Mouse (Mus musculus): ENCODE data around the gene Endod1. TPM values are rescaled to one million over a fixed set of nuclear protein-coding genes. Genes with fewer than 3 reads are reported as not detected.

Gene Endod1
- polyA plus RNA-seq, 1 experiment from 2014 or later, result 6.7 TPM

DNA sequence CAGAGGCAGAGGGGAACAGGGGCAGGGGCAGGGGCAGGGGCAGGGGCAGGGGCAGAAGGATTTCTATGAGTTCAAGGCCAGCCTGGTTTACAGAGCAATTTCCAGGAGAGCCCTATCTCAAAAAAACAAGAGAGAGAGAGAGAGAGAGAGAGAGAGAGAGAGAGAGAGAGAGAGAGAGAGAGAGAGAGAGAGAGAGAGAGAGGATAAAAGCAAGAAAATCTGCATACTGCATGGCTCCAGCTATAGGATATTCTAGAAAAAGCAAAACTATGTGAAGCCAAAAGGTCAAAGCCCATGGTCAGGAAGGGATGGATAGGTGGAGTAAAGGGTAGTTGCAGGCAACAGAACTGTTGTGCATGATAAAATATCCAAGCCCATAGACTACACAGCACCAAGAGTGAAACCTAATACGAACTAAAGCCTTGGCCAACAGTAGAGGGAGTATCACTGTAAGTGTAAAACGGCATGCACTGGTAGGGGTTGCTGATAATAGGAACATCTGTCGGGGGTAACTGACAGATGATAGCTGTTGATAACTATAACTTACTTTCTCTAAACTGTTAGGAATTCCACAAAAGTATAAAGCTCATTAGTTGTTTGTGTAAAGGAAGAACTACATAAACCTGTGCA, 15.6 kb upstream of the Endod1 start:
- no peak overlapping the region for H3K27ac ChIP-seq (ENCODE audit: low read depth, low read length)
- 89% methylated on average over 3 of the region's 3 CpGs for WGBS
- H3K4me1 ChIP-seq (replicated peaks; ENCODE audit: control insufficient read depth, insufficient read depth, low read length), result no peaks in the 10 kb centered on the region
- no peaks in the 10 kb centered on the region for H3K27me3 ChIP-seq (ENCODE audit: control insufficient read depth, insufficient read depth, low read length)
- H3K36me3 ChIP-seq (ENCODE audit: control insufficient read depth, insufficient read depth, low read length), result no peaks in the 10 kb centered on the region
- H3K9me3 ChIP-seq (ENCODE audit: control insufficient read depth, low read length), result no peaks in the 10 kb centered on the region
- ATAC-seq (replicated peaks; ENCODE audit: low FRiP score) (no peak), DNase-seq (ENCODE audit: low spot score) (no peak)
- no peak overlapping the region for H3K4me3 ChIP-seq (ENCODE audit: low read depth, low read length)
- no peak overlapping the region for H3K9ac ChIP-seq (ENCODE audit: low read length)
- no peak overlapping the region for H3K4me2 ChIP-seq (ENCODE audit: low read depth, low read length, severe bottlenecking)

DNA sequence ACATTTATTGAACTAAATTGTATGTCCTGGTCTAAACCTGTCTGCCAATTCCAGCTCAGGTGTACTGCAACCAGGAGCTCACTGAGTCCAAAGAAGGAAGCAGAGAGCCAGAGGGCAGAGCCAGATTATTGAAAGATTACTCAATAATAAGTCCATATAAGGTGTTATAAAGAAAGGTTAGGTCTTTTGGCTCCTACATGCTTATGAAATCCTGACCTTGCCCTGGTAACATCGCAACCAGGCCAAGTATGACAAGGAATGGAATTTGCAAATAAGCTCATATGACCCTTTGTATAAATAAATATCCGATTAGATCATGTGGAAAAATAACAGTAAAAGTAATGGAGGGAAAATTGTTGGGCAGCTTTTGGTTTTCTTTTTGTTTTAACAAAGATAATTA, 14.8 kb upstream of the Endod1 start:
- H3K4me2 ChIP-seq (ENCODE audit: low read depth, low read length, severe bottlenecking), result no peak overlapping the region
- DNase-seq (ENCODE audit: low spot score) (no peak), ATAC-seq (replicated peaks; ENCODE audit: low FRiP score) (no peak)
- H3K4me3 ChIP-seq (ENCODE audit: low read depth, low read length), result no peak overlapping the region
- whole genome bisulfite sequencing, result 81% methylated on average over 2 of the region's 2 CpGs
- no peak overlapping the region for H3K27ac ChIP-seq (ENCODE audit: low read depth, low read length)
- no peak overlapping the region for H3K9ac ChIP-seq (ENCODE audit: low read length)
- H3K9me3 ChIP-seq (ENCODE audit: control insufficient read depth, low read length), result no peaks in the 10 kb centered on the region
- no peaks in the 10 kb centered on the region for H3K4me1 ChIP-seq (replicated peaks; ENCODE audit: control insufficient read depth, insufficient read depth, low read length)
- H3K36me3 ChIP-seq (ENCODE audit: control insufficient read depth, insufficient read depth, low read length), result no peaks in the 10 kb centered on the region
- H3K27me3 ChIP-seq (ENCODE audit: control insufficient read depth, insufficient read depth, low read length), result no peaks in the 10 kb centered on the region

DNA sequence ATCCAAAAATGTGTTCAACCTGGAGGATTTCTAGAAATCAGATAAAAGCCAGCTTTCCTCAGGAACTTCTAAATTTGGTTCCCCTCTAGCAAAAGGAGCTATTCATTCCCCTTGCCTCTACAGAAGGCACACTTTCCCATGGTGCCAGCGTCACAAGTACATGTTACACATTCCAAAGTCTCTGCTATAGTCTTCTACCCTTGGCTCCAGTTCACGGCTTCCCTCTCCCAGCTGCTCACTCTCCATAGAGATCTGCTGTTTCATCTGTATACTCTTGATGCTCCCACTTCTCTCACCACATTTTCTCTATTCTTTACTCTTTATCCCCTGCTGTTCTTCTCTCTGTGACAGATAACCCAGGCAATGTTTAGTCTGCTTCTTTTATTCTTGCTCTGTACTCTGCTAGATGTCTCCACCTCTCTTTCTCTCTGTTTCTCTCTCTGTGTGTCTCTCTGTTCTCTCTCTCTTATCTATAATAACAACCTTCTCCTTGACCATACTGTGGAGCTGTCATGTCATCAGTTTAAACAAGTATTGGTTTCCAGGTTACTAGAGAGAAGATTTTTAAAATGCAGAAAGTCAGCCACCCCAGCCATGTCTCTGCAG, 13.8 kb upstream of the Endod1 start:
- H3K27me3 ChIP-seq (ENCODE audit: control insufficient read depth, insufficient read depth, low read length), result no peaks in the 10 kb centered on the region
- H3K4me1 ChIP-seq (replicated peaks; ENCODE audit: control insufficient read depth, insufficient read depth, low read length), result no peaks in the 10 kb centered on the region
- H3K4me3 ChIP-seq (ENCODE audit: low read depth, low read length), result no peak overlapping the region
- H3K9ac ChIP-seq (ENCODE audit: low read length), result no peak overlapping the region
- ATAC-seq (replicated peaks; ENCODE audit: low FRiP score), result no peak
- no peaks in the 10 kb centered on the region for H3K9me3 ChIP-seq (ENCODE audit: control insufficient read depth, low read length)
- no peaks in the 10 kb centered on the region for H3K36me3 ChIP-seq (ENCODE audit: control insufficient read depth, insufficient read depth, low read length)
- H3K4me2 ChIP-seq (ENCODE audit: low read depth, low read length, severe bottlenecking), result no peak overlapping the region
- no peak overlapping the region for H3K27ac ChIP-seq (ENCODE audit: low read depth, low read length)
- no peak for DNase-seq (ENCODE audit: low spot score)
- 53% methylated on average over 2 of the region's 2 CpGs for WGBS

DNA sequence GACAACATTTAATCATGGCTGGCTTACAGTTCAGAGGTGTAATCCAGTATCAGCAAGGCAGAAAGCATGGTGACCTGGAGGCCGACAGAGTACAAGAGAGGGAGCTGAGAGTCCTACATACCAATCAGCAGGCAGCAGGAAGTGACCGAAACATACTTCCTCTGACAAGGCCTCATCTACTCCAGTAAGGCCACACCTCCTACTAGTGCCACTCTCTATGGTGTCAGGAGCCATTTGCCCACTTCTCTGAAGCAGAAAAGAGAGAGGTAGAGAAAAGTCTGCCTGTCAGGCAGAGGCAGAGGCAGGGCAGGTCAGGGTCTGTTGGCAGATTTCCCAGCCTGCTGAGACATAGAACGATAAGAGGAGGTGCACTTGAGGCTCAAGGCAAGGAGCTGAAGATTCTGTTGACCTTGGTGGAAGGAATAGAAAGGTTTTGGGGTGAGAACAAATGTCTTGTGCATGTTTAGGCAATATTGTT, 10.6 kb upstream of the Endod1 start:
- no peak overlapping the region for H3K4me3 ChIP-seq (ENCODE audit: low read depth, low read length)
- no peak overlapping the region for H3K9ac ChIP-seq (ENCODE audit: low read length)
- no peaks in the 10 kb centered on the region for H3K36me3 ChIP-seq (ENCODE audit: control insufficient read depth, insufficient read depth, low read length)
- no peaks in the 10 kb centered on the region for H3K9me3 ChIP-seq (ENCODE audit: control insufficient read depth, low read length)
- no peak overlapping the region for H3K27ac ChIP-seq (ENCODE audit: low read depth, low read length)
- H3K27me3 ChIP-seq (ENCODE audit: control insufficient read depth, insufficient read depth, low read length), result no peaks in the 10 kb centered on the region
- DNase-seq (ENCODE audit: low spot score) (no peak), ATAC-seq (replicated peaks; ENCODE audit: low FRiP score) (no peak)
- no peaks in the 10 kb centered on the region for H3K4me1 ChIP-seq (replicated peaks; ENCODE audit: control insufficient read depth, insufficient read depth, low read length)
- H3K4me2 ChIP-seq (ENCODE audit: low read depth, low read length, severe bottlenecking), result no peak overlapping the region
- WGBS, result 86% methylated on average over 3 of the region's 3 CpGs

DNA sequence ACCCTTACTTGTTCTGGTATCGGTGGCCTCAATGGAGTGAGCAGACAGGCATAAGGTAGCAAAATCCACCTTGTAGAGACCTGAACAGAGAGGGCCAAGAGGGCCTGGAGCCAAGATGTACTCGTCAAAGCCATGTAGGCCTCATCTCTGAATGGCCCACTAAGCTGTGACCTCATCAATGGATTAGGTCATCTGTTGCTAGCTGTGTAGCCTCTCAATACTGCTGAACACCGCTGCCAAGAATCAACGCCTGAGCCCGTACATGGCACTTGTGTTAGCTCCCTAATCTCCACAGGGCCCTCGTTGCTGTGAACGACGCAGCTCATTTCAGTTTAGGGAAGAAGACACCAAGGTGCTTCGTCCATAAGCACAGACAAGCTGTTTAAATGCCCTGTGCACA, 10.0 kb upstream of the Endod1 start:
- no peak overlapping the region for H3K4me3 ChIP-seq (ENCODE audit: low read depth, low read length)
- H3K9ac ChIP-seq (ENCODE audit: low read length), result no peak overlapping the region
- no peaks in the 10 kb centered on the region for H3K27me3 ChIP-seq (ENCODE audit: control insufficient read depth, insufficient read depth, low read length)
- H3K4me2 ChIP-seq (ENCODE audit: low read depth, low read length, severe bottlenecking), result no peak overlapping the region
- ATAC-seq (replicated peaks; ENCODE audit: low FRiP score) (no peak), DNase-seq (ENCODE audit: low spot score) (no peak)
- no peaks in the 10 kb centered on the region for H3K9me3 ChIP-seq (ENCODE audit: control insufficient read depth, low read length)
- H3K27ac ChIP-seq (ENCODE audit: low read depth, low read length), result no peak overlapping the region
- WGBS, result 86% methylated on average over 9 of the region's 9 CpGs
- no peaks in the 10 kb centered on the region for H3K4me1 ChIP-seq (replicated peaks; ENCODE audit: control insufficient read depth, insufficient read depth, low read length)
- H3K36me3 ChIP-seq (ENCODE audit: control insufficient read depth, insufficient read depth, low read length), result no peaks in the 10 kb centered on the region

DNA sequence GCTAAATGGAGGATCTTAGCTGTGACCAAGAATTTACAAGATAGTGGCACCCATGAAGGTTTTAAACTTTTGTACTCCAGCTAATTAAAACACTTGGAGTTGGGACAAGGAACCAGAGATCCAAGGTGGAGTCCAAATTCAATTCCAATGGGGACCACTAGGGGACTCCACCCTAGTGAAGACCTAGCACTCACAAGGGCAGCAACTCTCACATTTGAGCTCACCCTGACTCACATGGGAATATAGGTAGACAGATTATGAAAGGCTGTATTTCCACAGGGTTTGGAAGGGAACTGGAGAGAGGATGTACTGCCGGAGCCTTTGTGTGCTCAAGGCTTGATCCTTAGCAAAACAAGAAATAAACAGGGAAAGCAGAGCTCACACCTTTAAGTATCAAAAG, 9.0 kb upstream of the Endod1 start:
- H3K27me3 ChIP-seq (ENCODE audit: control insufficient read depth, insufficient read depth, low read length), result no peaks in the 10 kb centered on the region
- DNase-seq (ENCODE audit: low spot score) (no peak), ATAC-seq (replicated peaks; ENCODE audit: low FRiP score) (no peak)
- H3K9ac ChIP-seq (ENCODE audit: low read length), result no peak overlapping the region
- H3K27ac ChIP-seq (ENCODE audit: low read depth, low read length), result no peak overlapping the region
- no peaks in the 10 kb centered on the region for H3K4me1 ChIP-seq (replicated peaks; ENCODE audit: control insufficient read depth, insufficient read depth, low read length)
- 97% methylated on average over 1 of the region's 1 CpGs for WGBS
- H3K4me3 ChIP-seq (ENCODE audit: low read depth, low read length), result no peak overlapping the region
- H3K9me3 ChIP-seq (ENCODE audit: control insufficient read depth, low read length), result no peaks in the 10 kb centered on the region
- H3K36me3 ChIP-seq (ENCODE audit: control insufficient read depth, insufficient read depth, low read length), result no peaks in the 10 kb centered on the region
- no peak overlapping the region for H3K4me2 ChIP-seq (ENCODE audit: low read depth, low read length, severe bottlenecking)

DNA sequence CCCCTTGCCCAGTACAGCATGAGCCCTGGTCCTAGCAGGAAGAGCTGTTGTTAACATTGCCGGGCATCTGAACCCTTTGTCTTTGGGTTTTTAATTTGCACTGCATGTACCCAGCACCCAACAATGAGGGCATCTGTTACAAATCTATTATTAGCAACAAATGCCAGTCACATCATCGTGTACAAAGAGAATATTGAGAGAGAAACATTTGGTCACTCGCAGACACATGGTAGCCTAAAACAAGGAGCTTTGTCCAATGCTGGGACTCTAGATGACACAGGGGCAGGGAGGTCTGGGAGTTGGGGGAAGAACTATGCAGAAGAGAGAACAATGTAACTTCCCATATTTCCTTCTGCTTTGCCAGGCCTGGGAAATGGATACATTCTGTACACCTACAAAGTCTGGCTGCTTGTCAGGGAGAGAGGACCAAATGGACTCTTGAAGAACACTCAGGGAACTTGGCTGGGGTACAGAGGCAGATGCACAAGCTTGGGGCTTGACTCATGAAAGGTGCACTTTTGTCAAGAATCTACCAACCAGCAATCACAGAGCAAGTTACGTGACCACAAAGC, 7.8 kb upstream of the Endod1 start:
- no peak overlapping the region for H3K9ac ChIP-seq (ENCODE audit: low read length)
- no peak overlapping the region for H3K4me2 ChIP-seq (ENCODE audit: low read depth, low read length, severe bottlenecking)
- no peak for DNase-seq (ENCODE audit: low spot score)
- H3K4me3 ChIP-seq (ENCODE audit: low read depth, low read length), result no peak overlapping the region
- no peak overlapping the region for H3K27ac ChIP-seq (ENCODE audit: low read depth, low read length)
- ATAC-seq (replicated peaks; ENCODE audit: low FRiP score), result no peak
- 82% methylated on average over 4 of the region's 4 CpGs for WGBS
- no peaks in the 10 kb centered on the region for H3K9me3 ChIP-seq (ENCODE audit: control insufficient read depth, low read length)
- H3K4me1 ChIP-seq (replicated peaks; ENCODE audit: control insufficient read depth, insufficient read depth, low read length), result no peaks in the 10 kb centered on the region
- no peaks in the 10 kb centered on the region for H3K36me3 ChIP-seq (ENCODE audit: control insufficient read depth, insufficient read depth, low read length)
- no peaks in the 10 kb centered on the region for H3K27me3 ChIP-seq (ENCODE audit: control insufficient read depth, insufficient read depth, low read length)

DNA sequence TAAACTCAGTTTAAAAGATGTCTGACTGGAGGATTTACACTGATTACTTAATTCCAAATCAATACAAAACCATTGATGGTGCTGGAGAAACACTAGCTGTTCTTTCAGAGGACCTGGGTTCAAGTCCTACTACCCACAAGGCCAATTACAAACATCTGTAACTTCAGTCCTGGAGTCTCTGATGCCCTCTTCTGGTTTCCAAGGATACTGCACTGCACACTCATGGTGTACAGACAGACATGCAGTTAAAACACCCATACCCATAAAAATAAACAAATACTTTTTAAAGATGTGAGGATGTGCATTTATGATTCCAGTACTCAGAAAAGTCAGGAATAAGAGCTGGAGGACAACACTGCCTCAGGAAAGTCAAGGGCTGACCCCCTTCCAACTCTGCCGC, 6.7 kb upstream of the Endod1 start:
- H3K36me3 ChIP-seq (ENCODE audit: control insufficient read depth, insufficient read depth, low read length), result no peaks in the 10 kb centered on the region
- H3K27ac ChIP-seq (ENCODE audit: low read depth, low read length), result no peak overlapping the region
- H3K4me3 ChIP-seq (ENCODE audit: low read depth, low read length), result no peak overlapping the region
- H3K9ac ChIP-seq (ENCODE audit: low read length), result no peak overlapping the region
- no peak for DNase-seq (ENCODE audit: low spot score)
- H3K4me2 ChIP-seq (ENCODE audit: low read depth, low read length, severe bottlenecking), result no peak overlapping the region
- no peaks in the 10 kb centered on the region for H3K27me3 ChIP-seq (ENCODE audit: control insufficient read depth, insufficient read depth, low read length)
- no peaks in the 10 kb centered on the region for H3K4me1 ChIP-seq (replicated peaks; ENCODE audit: control insufficient read depth, insufficient read depth, low read length)
- H3K9me3 ChIP-seq (ENCODE audit: control insufficient read depth, low read length), result no peaks in the 10 kb centered on the region
- no peak for ATAC-seq (replicated peaks; ENCODE audit: low FRiP score)
- 100% methylated on average over 1 of the region's 1 CpGs for WGBS

DNA sequence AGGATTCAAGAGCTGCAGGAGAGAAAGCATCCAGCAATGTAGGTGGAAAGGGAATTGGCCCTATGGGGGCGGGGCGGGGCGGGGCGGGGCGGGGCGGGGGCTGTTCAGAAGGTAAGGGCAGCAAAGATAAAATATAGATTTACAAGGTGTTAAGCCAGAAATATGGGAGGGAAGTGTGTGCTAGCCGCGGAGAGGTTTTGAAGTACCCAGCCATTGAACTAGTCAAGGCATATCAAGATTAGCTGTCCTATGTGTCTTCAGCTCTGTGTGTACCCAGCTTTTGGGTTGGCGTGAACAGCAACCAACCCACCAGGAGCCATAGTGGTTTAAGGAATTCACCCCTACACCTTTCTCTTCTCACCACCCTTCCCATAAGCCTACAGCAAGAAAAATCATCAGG, 5.5 kb upstream of the Endod1 start:
- Histone ChIP-seq H3K9me3 (ENCODE audit: control insufficient read depth, low read length) (no peaks in the 10 kb centered on the region), H3K4me3 (ENCODE audit: low read depth, low read length) (no peak overlapping the region), H3K9ac (ENCODE audit: low read length) (no peak overlapping the region), H3K27ac (ENCODE audit: low read depth, low read length) (no peak overlapping the region), H3K27me3 (ENCODE audit: control insufficient read depth, insufficient read depth, low read length) (no peaks in the 10 kb centered on the region), H3K4me1 (replicated peaks; ENCODE audit: control insufficient read depth, insufficient read depth, low read length) (no peaks in the 10 kb centered on the region; the same call in 1 of the 2 replicates), H3K36me3 (ENCODE audit: control insufficient read depth, insufficient read depth, low read length) (no peaks in the 10 kb centered on the region), H3K4me2 (ENCODE audit: low read depth, low read length, severe bottlenecking) (no peak overlapping the region)
- ATAC-seq (replicated peaks; ENCODE audit: low FRiP score), result no peak
- DNase-seq (ENCODE audit: low spot score), result no peak
- 85% methylated on average over 9 of the region's 9 CpGs for WGBS
